Mouse (Mus musculus) macrophage (primary cell): Measurements from ENCODE around the gene Sf3a3. TPM values are rescaled to one million over a fixed set of nuclear protein-coding genes. Genes with fewer than 3 reads are reported as not detected.
A peak's percentile ranks its signal among the peaks of the same experiment; 100 is the strongest.

Source experiments
- H3K27ac ChIP-seq: fragments of 350-480 bp; formaldehyde crosslinking; 2 replicates; pipeline ENCODE4 v1.9.0; 2021
- H3K36me3 ChIP-seq: fragments of 350-480 bp; formaldehyde crosslinking; 2 replicates; pipeline ENCODE4 v1.9.0; 2021; ENCODE audit errors: inconsistent target
- H3K4me3 ChIP-seq: fragments of 350-480 bp; formaldehyde crosslinking; 2 replicates; pipeline ENCODE4 v1.9.0; 2021; ENCODE audit errors: inconsistent target
- H3K79me2 ChIP-seq: fragments of 350-480 bp; formaldehyde crosslinking; 2 replicates; pipeline ENCODE4 v1.9.0; 2021; ENCODE audit errors: inconsistent target
- WGBS: methylation state at CpG from one replicate; pipeline ENCODE4 v1.1.7; 2026; ENCODE audit warnings: inconsistent platforms; ENCODE audit not compliant: missing documents; 5-methylcytosine and 5-hydroxymethylcytosine counted together
- polyA plus RNA-seq: library from polyadenylated mRNA; stranded (reverse); fragments of 250-400 nt; gene quantifications from 3 replicates; pipeline ENCODE4 v1.2.4, GENCODE M21; 2018; ENCODE audit warnings: inconsistent platforms
- total RNA-seq, 78 experiments: library from RNA; depleted of rRNA; stranded (reverse); fragments of 250-400 nt; gene quantifications; 1 replicate in 9 of 78; 2 replicates in 24 of 78; 3 replicates in 43 of 78; 4 replicates in 2 of 78; pipeline ENCODE4 v1.2.4; 2018; ENCODE audit warnings: inconsistent platforms in 56 of 78

The Sf3a3 gene
- total RNA-seq (2018; cell fraction: chromatin; rRNA removed) = 10 to 100 TPM; 29.3 to 87.9 (median 60.7) TPM
- total RNA-seq (2018; cell fraction: cytosol; rRNA removed) = 10 to 100 TPM; 30.9 to 47.9 (median 40.8) TPM
- total RNA-seq (2018; cell fraction: nucleus; rRNA removed) = 10 to 100 TPM; 20.8 to 65.4 (median 32.2) TPM
- 38.3 to 63.8 TPM (median 62.7 TPM) in 3 replicates for polyA plus RNA-seq

DNA sequence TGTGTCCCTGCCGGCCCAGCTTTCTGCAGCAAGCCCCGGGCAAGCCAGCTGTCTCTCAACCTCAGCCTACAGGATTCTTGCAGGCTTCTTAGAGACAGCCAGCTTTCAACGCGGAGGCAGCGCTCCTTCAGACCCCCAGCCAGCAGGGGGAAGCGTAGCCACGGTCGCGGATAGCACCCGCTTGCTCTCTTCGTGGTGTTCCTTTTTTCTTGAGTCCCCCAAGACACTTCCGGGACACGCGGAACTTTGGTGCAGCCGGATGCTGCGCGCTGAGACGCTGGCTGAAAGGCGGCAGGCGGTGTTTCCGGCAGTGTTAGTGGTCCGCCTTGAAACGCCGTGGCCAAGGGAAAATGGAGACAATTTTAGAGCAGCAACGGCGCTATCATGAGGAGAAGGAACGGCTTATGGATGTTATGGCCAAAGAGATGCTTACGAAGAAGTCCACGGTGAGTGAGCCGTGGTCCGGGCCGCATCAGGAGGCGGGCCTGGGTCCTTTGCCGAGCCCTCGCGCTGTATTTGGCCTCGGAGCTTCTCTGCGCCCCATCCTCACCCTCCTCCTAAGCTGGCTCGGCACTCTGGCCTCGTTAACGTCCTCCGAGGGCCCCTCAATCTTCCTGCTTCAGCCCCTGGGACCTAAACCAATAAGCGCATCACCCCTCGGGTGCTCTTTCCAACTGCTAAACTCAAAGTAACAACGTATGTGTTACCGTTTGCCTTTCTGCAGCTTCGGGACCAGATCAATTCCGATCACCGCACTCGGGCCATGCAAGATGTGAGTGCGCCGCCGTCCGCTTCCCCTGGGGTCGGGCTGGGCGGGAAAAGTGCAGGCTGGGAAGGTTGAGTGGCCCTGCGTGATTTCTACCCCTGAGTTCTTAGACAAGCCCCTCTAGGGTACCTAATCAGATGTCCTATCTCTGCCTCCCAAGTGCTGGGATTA lies at the start of gene Sf3a3:
TSS of gene Sf3a3 (plus strand) at position 232 of the 937 bp plus-strand sequence.
- H3K4me3 ChIP-seq = peak within 1 kb of the TSS; percentile 89
- H3K36me3 ChIP-seq = peaks cover 23% of the 10 kb centered on the region
- peak within 1 kb of the TSS; percentile 74 for H3K27ac ChIP-seq
- H3K79me2 ChIP-seq = peaks cover 26% of the 10 kb centered on the region
- under 1% methylated on average over 55 of the region's 57 CpGs for WGBS

DNA sequence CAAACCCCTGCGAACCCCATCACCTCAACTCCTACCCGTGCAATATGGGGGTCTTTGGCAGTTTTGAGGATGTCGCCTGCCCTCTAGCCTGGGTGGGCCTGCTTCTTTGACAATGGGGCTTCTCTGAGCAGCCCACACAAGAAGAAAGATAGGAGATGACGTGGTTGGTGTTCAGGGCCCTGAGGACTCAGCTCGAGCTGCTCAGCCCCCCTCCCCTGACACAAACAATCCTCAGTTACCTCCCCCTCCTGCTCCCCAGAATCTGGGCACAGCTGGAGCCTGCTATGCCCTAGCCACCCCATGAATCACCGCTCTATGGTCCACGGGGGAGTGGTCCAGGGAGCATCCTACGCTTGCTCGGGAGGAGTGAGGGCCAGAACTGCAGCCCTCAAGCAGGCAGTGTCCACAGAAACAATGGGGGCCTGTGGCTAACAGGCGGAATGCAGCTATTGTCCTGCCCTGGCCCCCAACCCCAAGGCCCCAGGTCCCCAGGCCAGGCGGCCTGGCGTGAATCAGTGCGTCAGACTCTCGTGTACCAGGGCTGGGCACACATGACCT lies 47.0 kb upstream of the Sf3a3 start:
- H3K27ac ChIP-seq = no peak overlapping the region
- H3K4me3 ChIP-seq = no peak overlapping the region
- no peaks in the 10 kb centered on the region for H3K79me2 ChIP-seq
- 45% methylated on average over 14 of the region's 14 CpGs for WGBS
- no peaks in the 10 kb centered on the region for H3K36me3 ChIP-seq

DNA sequence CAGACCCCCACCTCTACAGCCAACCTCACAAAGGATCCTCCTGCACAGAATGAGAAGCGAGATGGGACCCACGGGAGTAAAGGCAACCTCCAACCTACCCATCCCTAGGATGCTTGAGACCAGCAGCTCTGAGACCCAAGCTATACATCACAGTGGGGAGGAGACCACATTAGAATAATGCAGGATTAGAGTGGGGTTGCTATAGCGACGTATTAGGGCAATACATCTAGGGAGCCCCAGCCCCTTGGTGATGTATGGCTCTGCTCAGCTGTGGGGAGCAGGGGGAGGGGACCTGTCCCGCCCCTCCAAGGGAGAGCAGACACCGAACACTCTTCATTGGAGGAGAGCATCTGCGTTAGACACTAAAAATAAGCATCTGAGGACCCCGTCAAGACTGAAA lies 46.5 kb upstream of the Sf3a3 start:
- H3K27ac ChIP-seq = no peak overlapping the region
- no peak overlapping the region for H3K4me3 ChIP-seq
- 33% methylated on average over 8 of the region's 8 CpGs for WGBS
- no peaks in the 10 kb centered on the region for H3K36me3 ChIP-seq
- H3K79me2 ChIP-seq = no peaks in the 10 kb centered on the region

DNA sequence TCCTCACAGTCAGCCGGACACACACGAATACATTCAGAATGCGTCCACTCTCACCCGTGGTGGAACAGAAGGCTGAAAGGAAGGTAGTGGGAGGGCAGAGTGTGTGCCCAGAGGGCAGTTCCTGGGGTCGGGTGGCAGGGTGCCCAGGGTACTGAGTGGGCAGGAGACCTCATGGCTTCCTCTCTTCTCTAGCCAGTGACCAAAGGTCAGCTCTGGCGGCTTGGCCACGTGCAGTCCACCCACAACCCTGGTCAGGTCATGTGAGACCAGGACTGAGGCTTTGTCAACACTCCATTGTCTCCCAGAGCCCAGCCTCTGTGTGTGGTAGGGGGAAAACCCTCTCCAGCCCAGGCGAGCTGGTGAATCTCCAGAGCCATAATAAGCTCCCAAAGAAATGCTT lies 44.3 kb upstream of the Sf3a3 start:
- no peak overlapping the region for H3K27ac ChIP-seq
- H3K4me3 ChIP-seq = no peak overlapping the region
- H3K36me3 ChIP-seq = no peaks in the 10 kb centered on the region
- 60% methylated on average over 8 of the region's 8 CpGs for WGBS
- no peaks in the 10 kb centered on the region for H3K79me2 ChIP-seq

DNA sequence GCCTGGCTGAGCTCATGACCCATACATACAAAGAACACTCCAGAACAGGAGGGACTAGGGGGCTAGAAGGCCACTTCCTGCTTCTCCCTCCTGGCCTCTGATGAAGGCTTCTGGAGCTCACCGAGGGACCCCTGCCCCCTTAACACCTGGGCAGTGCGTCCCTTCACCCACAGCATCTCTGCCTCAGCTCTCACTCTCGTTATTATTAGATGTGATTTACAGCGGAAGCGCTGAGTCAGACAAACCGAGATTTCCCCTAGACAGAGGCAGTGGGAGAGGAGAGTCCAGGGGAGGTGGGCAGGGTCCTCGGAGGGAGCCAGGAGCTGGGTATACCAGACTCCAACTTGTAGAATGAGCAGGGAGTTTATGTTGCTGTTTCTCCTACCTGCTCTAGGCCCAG lies 43.0 kb upstream of the Sf3a3 start:
- 20% methylated on average over 7 of the region's 7 CpGs for WGBS
- no peak overlapping the region for H3K27ac ChIP-seq
- no peak overlapping the region for H3K4me3 ChIP-seq
- no peaks in the 10 kb centered on the region for H3K36me3 ChIP-seq
- H3K79me2 ChIP-seq = no peaks in the 10 kb centered on the region

DNA sequence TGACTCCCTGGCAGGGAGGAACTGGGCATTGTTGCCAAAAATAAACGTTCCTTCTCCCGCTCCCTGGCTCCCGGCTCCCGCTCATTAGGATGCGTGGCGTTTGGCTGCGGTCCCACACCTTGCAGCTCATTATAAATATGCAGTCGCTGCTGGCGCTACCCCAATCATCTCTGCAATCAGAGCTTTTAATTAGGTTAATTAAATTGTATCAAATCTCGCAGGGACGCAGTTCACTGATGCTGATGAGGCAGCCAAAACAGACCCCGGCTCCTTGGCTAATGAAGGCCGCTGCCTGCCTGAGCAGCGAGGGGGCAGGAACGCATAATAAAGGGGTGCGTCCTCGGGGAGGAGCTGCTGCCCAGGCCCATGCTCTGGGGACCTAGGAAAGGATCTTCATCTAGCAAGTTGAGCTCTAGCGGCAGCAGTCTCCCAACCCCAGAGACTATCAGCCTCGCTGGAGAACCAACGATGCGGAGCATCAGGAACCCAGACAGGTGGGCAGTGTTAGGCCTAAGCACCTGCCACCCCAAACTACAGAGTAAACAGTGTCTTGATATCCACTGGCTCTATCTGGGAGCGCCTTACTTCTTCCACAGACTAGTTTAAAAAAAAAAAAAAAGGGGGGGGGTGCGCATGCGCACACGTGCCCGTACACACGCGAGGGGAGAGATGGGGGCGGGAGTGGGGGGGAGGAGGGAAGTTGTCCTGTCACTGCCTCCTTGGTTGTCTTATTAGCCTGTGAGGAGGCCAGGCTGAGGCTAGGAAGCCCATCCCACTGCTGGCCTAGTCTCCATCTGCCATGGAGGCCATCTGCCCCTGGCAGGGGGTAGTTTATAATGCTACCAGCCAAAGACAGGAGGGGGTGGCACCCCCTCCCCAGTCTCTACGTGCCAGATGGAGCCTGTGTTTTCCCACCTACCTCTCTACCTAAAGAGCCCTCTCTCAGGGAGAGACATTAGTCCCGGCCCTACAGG lies 41.9 kb upstream of the Sf3a3 start:
- no peak overlapping the region for H3K4me3 ChIP-seq
- peaks cover 4% of the 10 kb centered on the region; the same call in 1 of the 2 replicates for H3K36me3 ChIP-seq
- no peak overlapping the region for H3K27ac ChIP-seq
- WGBS = 18% methylated on average over 25 of the region's 31 CpGs
- no peaks in the 10 kb centered on the region for H3K79me2 ChIP-seq

DNA sequence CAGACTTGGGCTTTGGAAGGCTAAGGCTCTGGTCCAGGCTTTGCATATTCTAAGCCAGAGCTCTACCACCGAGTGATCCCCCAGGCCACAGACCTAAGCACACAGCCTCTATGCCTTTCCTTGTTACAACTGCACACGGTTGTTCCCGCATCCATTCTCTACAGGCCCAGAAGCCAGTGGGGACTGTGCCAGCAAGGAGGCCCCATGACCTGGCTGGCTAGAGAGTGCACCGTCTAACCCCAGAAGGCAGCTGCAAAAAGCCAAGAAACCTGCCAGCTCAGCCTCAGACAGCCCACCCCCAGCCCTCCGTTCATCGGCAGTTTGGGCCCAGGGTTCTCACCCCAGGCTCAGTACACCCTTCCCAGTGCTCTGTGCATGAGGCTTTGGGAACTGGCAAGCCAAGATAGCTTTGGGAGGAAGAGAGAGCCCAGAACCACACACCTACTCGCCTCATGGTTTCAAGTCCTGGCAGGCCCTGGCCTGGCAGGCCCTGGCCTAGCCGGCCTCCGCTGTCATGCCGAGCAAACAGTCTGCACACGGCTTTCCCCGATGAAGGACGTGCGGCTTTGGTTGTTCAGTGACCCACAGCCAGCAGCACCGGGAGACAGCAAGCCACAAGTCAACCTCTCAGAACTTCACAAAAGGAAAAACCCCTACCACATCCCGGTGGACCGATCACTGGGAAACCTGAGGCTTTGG lies 40.1 kb upstream of the Sf3a3 start:
- H3K27ac ChIP-seq = no peak overlapping the region
- no peak overlapping the region for H3K4me3 ChIP-seq
- peaks cover 13% of the 10 kb centered on the region for H3K36me3 ChIP-seq
- 83% methylated on average over 17 of the region's 17 CpGs for WGBS
- H3K79me2 ChIP-seq = no peaks in the 10 kb centered on the region

DNA sequence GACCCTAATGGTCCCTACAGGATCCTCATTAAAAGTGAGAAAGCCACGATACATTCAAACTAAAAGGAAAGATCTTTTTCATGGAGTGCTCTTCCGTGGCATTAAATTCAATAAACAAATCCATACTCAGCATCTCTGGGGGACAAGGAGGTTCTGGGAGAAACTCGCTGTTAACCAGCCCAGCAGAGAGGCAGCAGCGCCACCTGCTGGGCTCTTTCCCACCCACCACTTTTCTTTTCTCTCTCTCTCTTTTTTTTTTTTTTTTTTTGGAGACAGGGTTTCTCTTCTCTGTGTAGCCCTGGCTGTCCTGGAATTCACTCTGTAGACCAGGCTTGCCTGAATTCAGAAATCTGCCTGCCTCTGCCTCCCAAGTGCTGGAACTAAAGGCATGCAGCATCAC lies 39.5 kb upstream of the Sf3a3 start:
- Histone ChIP-seq H3K79me2 (no peaks in the 10 kb centered on the region), H3K4me3 (no peak overlapping the region), H3K36me3 (peaks cover 19% of the 10 kb centered on the region), H3K27ac (no peak overlapping the region)
- 13% methylated on average over 4 of the region's 4 CpGs for WGBS

DNA sequence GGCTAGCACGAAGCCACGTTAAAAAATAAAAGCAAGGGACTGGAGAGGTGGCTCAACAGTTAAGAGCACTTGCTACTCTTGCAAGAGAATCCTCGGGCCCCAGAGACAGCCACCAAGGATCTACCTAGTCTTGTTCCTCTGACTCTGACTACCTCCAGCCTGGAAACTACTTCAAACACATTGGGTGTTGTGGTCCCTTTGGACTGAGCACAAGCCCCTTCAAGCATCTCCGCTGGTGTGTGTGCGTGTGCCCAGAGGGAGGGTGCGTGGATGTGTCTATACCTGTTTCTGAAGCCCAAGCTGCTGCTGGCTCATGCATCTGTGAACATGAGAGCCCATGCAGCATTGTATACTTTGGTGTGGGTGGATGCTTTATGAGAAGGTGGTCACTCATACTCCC lies 38.6 kb upstream of the Sf3a3 start:
- peaks cover 28% of the 10 kb centered on the region for H3K36me3 ChIP-seq
- H3K79me2 ChIP-seq = no peaks in the 10 kb centered on the region
- 95% methylated on average over 5 of the region's 6 CpGs for WGBS
- no peak overlapping the region for H3K27ac ChIP-seq
- no peak overlapping the region for H3K4me3 ChIP-seq

DNA sequence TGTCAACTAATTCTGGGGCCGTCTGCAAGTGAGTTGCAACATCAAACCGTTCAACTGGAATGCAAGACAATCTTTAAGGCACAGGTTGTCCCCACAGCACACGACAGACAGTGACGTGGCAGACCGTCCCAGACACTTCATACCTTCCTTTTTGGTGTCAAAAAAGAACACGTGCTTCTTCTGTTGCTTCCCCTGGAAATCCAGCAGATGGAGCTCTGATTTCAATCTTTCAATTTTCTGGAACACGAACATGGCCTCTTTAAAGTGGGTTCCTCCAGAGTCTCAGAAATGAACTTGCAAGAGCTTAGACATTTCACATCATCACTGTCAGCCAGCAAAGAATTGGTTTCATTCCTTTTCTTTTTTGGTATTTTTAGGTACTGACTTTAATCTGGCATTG lies 32.3 kb upstream of the Sf3a3 start:
- Histone ChIP-seq H3K4me3 (no peak overlapping the region), H3K27ac (no peak overlapping the region), H3K79me2 (peaks cover 23% of the 10 kb centered on the region), H3K36me3 (peaks cover 56% of the 10 kb centered on the region)
- 49% methylated on average over 7 of the region's 7 CpGs for WGBS

DNA sequence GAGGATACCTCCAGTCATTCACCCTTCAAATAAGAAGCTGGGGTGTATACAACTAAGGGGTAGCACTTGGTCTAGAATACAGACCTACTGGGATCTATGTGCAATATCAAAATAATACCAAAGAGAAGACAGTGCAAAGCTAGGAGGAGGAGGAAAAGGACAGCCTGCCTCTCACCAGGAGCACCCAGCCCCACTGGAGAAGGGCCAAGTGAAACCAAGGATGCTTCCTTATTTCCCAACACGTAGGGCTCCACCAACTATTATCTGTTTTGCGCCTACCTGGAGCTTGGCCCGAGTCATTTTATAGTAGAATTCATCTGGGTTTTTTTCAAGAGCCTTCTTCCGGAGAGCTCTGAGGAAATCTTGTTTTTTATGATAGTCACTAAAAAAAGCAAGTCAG lies 31.1 kb upstream of the Sf3a3 start:
- Histone ChIP-seq H3K36me3 (peaks cover 52% of the 10 kb centered on the region), H3K79me2 (peaks cover 35% of the 10 kb centered on the region), H3K27ac (no peak overlapping the region), H3K4me3 (no peak overlapping the region)
- 64% methylated on average over 4 of the region's 4 CpGs for WGBS

DNA sequence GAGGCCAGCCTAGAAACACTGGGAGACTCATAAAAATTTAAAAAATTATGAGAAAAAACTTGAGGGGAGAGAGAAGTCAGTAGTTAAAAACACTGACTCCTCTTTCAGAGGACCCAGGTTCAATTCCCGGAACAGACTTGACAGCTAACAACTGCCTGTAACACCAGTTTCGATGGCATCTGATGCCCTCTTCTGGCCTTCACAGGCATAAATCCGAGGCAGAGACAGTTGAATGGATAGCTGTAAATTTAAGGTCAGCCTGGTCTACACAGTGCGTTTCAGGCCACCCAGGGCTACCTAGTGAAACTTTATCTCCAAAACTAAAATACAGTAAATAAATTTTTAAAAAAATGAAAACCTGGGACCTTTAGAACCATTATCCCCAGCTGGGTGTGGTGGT lies 29.6 kb upstream of the Sf3a3 start:
- 94% methylated on average over 4 of the region's 4 CpGs for WGBS

DNA sequence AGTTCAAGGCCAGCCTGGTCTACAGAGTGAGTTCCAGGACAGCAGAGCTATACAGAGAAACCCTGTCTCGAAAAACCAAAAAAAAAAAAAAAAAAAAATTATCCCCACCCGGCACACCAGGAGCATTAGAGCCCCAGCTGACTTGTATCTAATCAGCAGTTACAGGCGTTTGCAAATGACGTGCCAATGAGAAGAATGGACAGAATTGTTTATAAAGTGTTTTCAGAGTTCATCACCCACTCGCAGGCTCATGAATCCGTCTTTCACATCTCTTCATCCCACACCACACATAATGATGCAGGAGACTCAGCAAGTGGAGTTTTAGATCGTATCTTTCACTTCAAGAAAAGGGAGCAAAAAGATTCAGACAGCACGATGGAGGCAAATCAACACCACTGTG lies 29.1 kb upstream of the Sf3a3 start:
- Histone ChIP-seq H3K27ac (no peak overlapping the region), H3K36me3 (peaks cover 33% of the 10 kb centered on the region), H3K4me3 (no peak overlapping the region), H3K79me2 (peaks cover 55% of the 10 kb centered on the region)
- 96% methylated on average over 8 of the region's 8 CpGs for WGBS

More for the DNA sequence above, 29.6 kb upstream of the Sf3a3 start:
- Histone ChIP-seq H3K79me2 (peaks cover 51% of the 10 kb centered on the region), H3K27ac (no peak overlapping the region), H3K4me3 (no peak overlapping the region), H3K36me3 (peaks cover 38% of the 10 kb centered on the region)
